Mouse (Mus musculus): ENCODE measurements around the gene Gm8024. TPM values are rescaled to one million over a fixed set of nuclear protein-coding genes. Genes with fewer than 3 reads are reported as not detected.
"Not testable (repeated sequence)": the region's sequence is repeated elsewhere in the genome, so short reads cannot be mapped to it uniquely, and the experiment has no call there.

The Gm8024 gene
- polyA plus RNA-seq (2016; fragmentation: Nextera tagmentation; extraction: Ambion mirVana) = not detected in 2 replicates

GRCm38 (mm10) chr14:42524182-42524581 lies at the start of gene Gm8024:
Gene Gm8024 (minus strand): TSS chr14:42524282.
- 92% methylated on average over 1 of the region's 3 CpGs for WGBS

GRCm38 (mm10) chr14:42543170-42543701 lies 19.2 kb upstream of the Gm8024 start:
- 0 out of 2 replicates have a peak, but pooled peaks have one; percentile 28 for ATAC-seq (ENCODE audit: insufficient number of reproducible peaks, insufficient read depth, low FRiP score, low TSS enrichment)
- H3K4me2 ChIP-seq (replicated peaks); H3K9me3 ChIP-seq: not testable (repeated sequence)

More at GRCm38 (mm10) chr14:42524182-42524581, at the start of gene Gm8024:
- not testable (repeated sequence) for H3K27me3 ChIP-seq; H3K9ac ChIP-seq; H3K9me3 ChIP-seq; ATAC-seq (ENCODE audit: insufficient number of reproducible peaks, insufficient read depth, low FRiP score, low TSS enrichment); H3K36me3 ChIP-seq; H3K27ac ChIP-seq; H3K4me3 ChIP-seq; H3K4me2 ChIP-seq (replicated peaks); H3K4me1 ChIP-seq

GRCm38 (mm10) chr14:42542316-42543169 lies 18.5 kb upstream of the Gm8024 start:
- not testable (repeated sequence) for H3K4me2 ChIP-seq (replicated peaks); H3K36me3 ChIP-seq; H3K4me3 ChIP-seq; H3K27me3 ChIP-seq; H3K9me3 ChIP-seq; H3K27ac ChIP-seq; H3K9ac ChIP-seq; H3K4me1 ChIP-seq
- WGBS = 26% methylated on average over 20 of the region's 29 CpGs
- 0 out of 2 replicates have a peak, but pooled peaks have one; percentile 35 for ATAC-seq (ENCODE audit: insufficient number of reproducible peaks, insufficient read depth, low FRiP score, low TSS enrichment)

More at GRCm38 (mm10) chr14:42543170-42543701, 19.2 kb upstream of the Gm8024 start:
- H3K36me3 ChIP-seq, H3K27ac ChIP-seq, H3K4me3 ChIP-seq, H3K27me3 ChIP-seq, H3K9ac ChIP-seq, H3K4me1 ChIP-seq: not testable (repeated sequence)
- WGBS = 5% methylated on average over 27 of the region's 31 CpGs

GRCm38 (mm10) chr14:42502249-42502648 lies 21.8 kb downstream of the Gm8024 start, which contains the start of gene Gm8020:
Gene Gm8020 (minus strand): TSS chr14:42502349.
- H3K4me2 ChIP-seq (replicated peaks); ATAC-seq (ENCODE audit: insufficient number of reproducible peaks, insufficient read depth, low FRiP score, low TSS enrichment); H3K9me3 ChIP-seq; H3K36me3 ChIP-seq; H3K4me3 ChIP-seq; H3K27ac ChIP-seq; H3K9ac ChIP-seq; H3K27me3 ChIP-seq; H3K4me1 ChIP-seq: not testable (repeated sequence)
- 88% methylated on average over 2 of the region's 3 CpGs for WGBS

Other genes with a start within 250 kb of the Gm8024 start
- not detected in 2 replicates for gene Gm9611, start 226.9 kb downstream of the Gm8024 start, polyA plus RNA-seq (2016; fragmentation: Nextera tagmentation; extraction: Ambion mirVana)
- not detected in 2 replicates for gene Gm7995, start 214.1 kb downstream of the Gm8024 start, polyA plus RNA-seq (2016; fragmentation: Nextera tagmentation; extraction: Ambion mirVana)
- not detected in 2 replicates for gene Gm8005, start 84.6 kb downstream of the Gm8024 start, polyA plus RNA-seq (2016; fragmentation: Nextera tagmentation; extraction: Ambion mirVana)
- not detected in 2 replicates for gene Gm8011, start 60.4 kb downstream of the Gm8024 start, polyA plus RNA-seq (2016; fragmentation: Nextera tagmentation; extraction: Ambion mirVana)
- not detected in 2 replicates for gene Gm8020, start 21.9 kb downstream of the Gm8024 start, polyA plus RNA-seq (2016; fragmentation: Nextera tagmentation; extraction: Ambion mirVana)
- gene Gm17124, start 75.6 kb upstream of the Gm8024 start, polyA plus RNA-seq (2016; fragmentation: Nextera tagmentation; extraction: Ambion mirVana) = not detected in 2 replicates
- not detected in 2 replicates for gene Gm3633, start 117.6 kb upstream of the Gm8024 start, polyA plus RNA-seq (2016; fragmentation: Nextera tagmentation; extraction: Ambion mirVana)
- gene Gm10378, start 131.7 kb upstream of the Gm8024 start, polyA plus RNA-seq (2016; fragmentation: Nextera tagmentation; extraction: Ambion mirVana) = not detected in 2 replicates
- gene Gm3015, start 244.5 kb upstream of the Gm8024 start, polyA plus RNA-seq (2016; fragmentation: Nextera tagmentation; extraction: Ambion mirVana) = not detected in 2 replicates